Mouse (Mus musculus) lung, adult 2 months (tissue): ENCODE measurements at regions not wholly inside any gene's neighbourhood (a gene's known extent, or its start where the extent isn't known, plus 50 kb on each side); places are given as distances from the start of the nearest gene placed in this dataset.

Experiments
- DNase-seq: peaks from one replicate; pipeline ENCODE4 v3.0.0; 2022
- H3K4me1 ChIP-seq: fragments of 200-500 bp; 2 replicates; pipeline ENCODE4 v1.6.1; 2011; ENCODE audit warnings: low read length; ENCODE audit not compliant: control insufficient read depth, insufficient read depth
- H3K4me3 ChIP-seq: fragments of 200-500 bp; replicated peaks from 2 replicates; pipeline ENCODE3; 2011; ENCODE audit warnings: low read depth, mild to moderate bottlenecking, control low read depth, low read length; ENCODE audit errors: extremely low read depth
- CTCF ChIP-seq: fragments of 200-500 bp; IDR thresholded peaks from 2 replicates; pipeline ENCODE4 v1.5.1; 2011; ENCODE audit warnings: mild to moderate bottlenecking, low read length, control low read depth; ENCODE audit not compliant: insufficient read depth
- POLR2A ChIP-seq: fragments of 200-500 bp; IDR thresholded peaks from 2 replicates; pipeline ENCODE4 v1.6.1; 2011; ENCODE audit warnings: low read depth, mild to moderate bottlenecking, control low read depth, low read length, borderline replicate concordance; ENCODE audit errors: extremely low read depth
- WGBS: fragments of 180-500 bp; shearing (Covaris S2); methylation state at CpG from one replicate; pipeline ENCODE4 v1.1.7; 2018; 5-methylcytosine and 5-hydroxymethylcytosine counted together

GRCm38 (mm10) chr5:51711860-51712560, 144.5 kb upstream of the Ppargc1a start:
- no peak for TF ChIP-seq CTCF
- TF ChIP-seq POLR2A, result no peak
- Histone ChIP-seq H3K4me1 (no peaks in the 10 kb centered on the region), H3K4me3 (no peak overlapping the region)
- peak; percentile 19 for DNase-seq
- 62% methylated on average over 8 of the region's 8 CpGs for WGBS

- 54% methylated on average over 4 of the region's 4 CpGs for WGBS
- no peaks in the 10 kb centered on the region for H3K4me1 ChIP-seq
- no peak for DNase-seq
- H3K4me3 ChIP-seq, result no peak overlapping the region
- TF ChIP-seq CTCF, result no peak
- TF ChIP-seq POLR2A, result no peak
Measured at GRCm38 (mm10) chr5:51710664-51711063, 143.1 kb upstream of the Ppargc1a start.

- Histone ChIP-seq H3K4me1 (no peaks in the 10 kb centered on the region), H3K4me3 (no peak overlapping the region)
- DNase-seq, result no peak
- TF ChIP-seq POLR2A (no peak), CTCF (no peak)
- WGBS, result 50% methylated on average over 6 of the region's 6 CpGs
Measured at GRCm38 (mm10) chr5:51709447-51709991, 142.0 kb upstream of the Ppargc1a start.

- WGBS, result 81% methylated on average over 4 of the region's 4 CpGs
- no peak for DNase-seq
- no peak overlapping the region for H3K4me3 ChIP-seq
- no peak for TF ChIP-seq POLR2A
- no peak for TF ChIP-seq CTCF
- no peaks in the 10 kb centered on the region for H3K4me1 ChIP-seq
Measured at GRCm38 (mm10) chr5:51679884-51680283, 112.4 kb upstream of the Ppargc1a start.

- Histone ChIP-seq H3K4me3 (no peak overlapping the region), H3K4me1 (no peaks in the 10 kb centered on the region)
- no peak for TF ChIP-seq POLR2A
- TF ChIP-seq CTCF, result no peak
- WGBS, result 76% methylated on average over 5 of the region's 5 CpGs
- no peak for DNase-seq
Measured at GRCm38 (mm10) chr5:51671190-51671589, 103.7 kb upstream of the Ppargc1a start.

- TF ChIP-seq POLR2A, result no peak
Measured at GRCm38 (mm10) chr5:51665241-51665640, 97.7 kb upstream of the Ppargc1a start.

GRCm38 (mm10) chr5:51658232-51658896, 90.8 kb upstream of the Ppargc1a start:
- Histone ChIP-seq H3K4me3 (no peak overlapping the region), H3K4me1 (no peaks in the 10 kb centered on the region)
- WGBS, result 63% methylated on average over 6 of the region's 6 CpGs
- DNase-seq, result no peak
- TF ChIP-seq CTCF (no peak), POLR2A (no peak)

More at GRCm38 (mm10) chr5:51665241-51665640, 97.7 kb upstream of the Ppargc1a start:
- 72% methylated on average over 6 of the region's 6 CpGs for WGBS
- DNase-seq, result no peak
- Histone ChIP-seq H3K4me1 (no peaks in the 10 kb centered on the region), H3K4me3 (no peak overlapping the region)

- no peaks in the 10 kb centered on the region for H3K4me1 ChIP-seq
- TF ChIP-seq POLR2A, result no peak
- no peak for TF ChIP-seq CTCF
- DNase-seq, result no peak
- WGBS, result 80% methylated on average over 2 of the region's 2 CpGs
- no peak overlapping the region for H3K4me3 ChIP-seq
Measured at GRCm38 (mm10) chr5:51653507-51653906, 86.0 kb upstream of the Ppargc1a start.

GRCm38 (mm10) chr5:51624400-51624799, 56.9 kb upstream of the Ppargc1a start:
- 73% methylated on average over 5 of the region's 5 CpGs for WGBS
- no peak for TF ChIP-seq POLR2A
- TF ChIP-seq CTCF, result no peak
- Histone ChIP-seq H3K4me1 (no peaks in the 10 kb centered on the region), H3K4me3 (no peak overlapping the region)
- no peak for DNase-seq
